Mouse (Mus musculus): ENCODE data around the gene Gm28374.

Gene Gm28374

GRCm38 (mm10) chr19:6085417-6085879 is 3.4 kb upstream of the Gm28374 start:
- DNase-seq = peak; percentile 45 to 56

- peak; percentile 98 to 99 for DNase-seq
Measured at GRCm38 (mm10) chr19:6084478-6085248, 2.6 kb upstream of the Gm28374 start, which contains the start of the genes Zfpl1 and Cdca5. Gene Zfpl1 (minus strand): TSS chr19:6084956. Gene Cdca5 (plus strand): TSS chr19:6084983.

GRCm38 (mm10) chr19:6079983-6080480 is 2.0 kb downstream of the Gm28374 start, which contains the start of gene Tmem262:
Gene Tmem262 (plus strand): TSS chr19:6080033.
- no peak for DNase-seq

GRCm38 (mm10) chr19:6076564-6077393 is 5.3 kb downstream of the Gm28374 start, which contains the start of gene Vps51:
Gene Vps51 (minus strand): TSS chr19:6077231.
- DNase-seq = peak; percentile 90 to 92

GRCm38 (mm10) chr19:6073889-6074288 is 8.2 kb downstream of the Gm28374 start:
- DNase-seq = no peak

GRCm38 (mm10) chr19:6071261-6071660 is 10.8 kb downstream of the Gm28374 start:
- peak in 1 of 2 experiments; percentile 25 for DNase-seq

- DNase-seq = peak; percentile 50 to 65
Measured at GRCm38 (mm10) chr19:6070571-6071250, 11.3 kb downstream of the Gm28374 start.

- DNase-seq = no peak
Measured at GRCm38 (mm10) chr19:6069851-6070250, 12.2 kb downstream of the Gm28374 start.

- DNase-seq = peak in 1 of 2 experiments; percentile 53
Measured at GRCm38 (mm10) chr19:6068951-6069350, 13.1 kb downstream of the Gm28374 start.

GRCm38 (mm10) chr19:6067724-6068415 is 14.2 kb downstream of the Gm28374 start, which contains the start of gene Tm7sf2:
Gene Tm7sf2 (minus strand): TSS chr19:6068373.
- DNase-seq = peak; percentile 87 to 91

- peak; percentile 92 to 96 for DNase-seq
Measured at GRCm38 (mm10) chr19:6067011-6067723, 14.9 kb downstream of the Gm28374 start.

- no peak for DNase-seq
Measured at GRCm38 (mm10) chr19:6066571-6066970, 15.5 kb downstream of the Gm28374 start.

GRCm38 (mm10) chr19:6063081-6063480 is 19.0 kb downstream of the Gm28374 start:
- no peak for DNase-seq

GRCm38 (mm10) chr19:6062418-6062817 is 19.6 kb downstream of the Gm28374 start:
- DNase-seq = no peak

GRCm38 (mm10) chr19:6061641-6062302 is 20.3 kb downstream of the Gm28374 start:
- DNase-seq = peak; percentile 58 to 66

GRCm38 (mm10) chr19:6061021-6061533 is 21.0 kb downstream of the Gm28374 start, which contains the start of gene Znhit2:
Gene Znhit2 (plus strand): TSS chr19:6061192.
- peak; percentile 89 to 92 for DNase-seq

GRCm38 (mm10) chr19:6058966-6059365 is 23.1 kb downstream of the Gm28374 start:
- DNase-seq = no peak

- peak in 1 of 2 experiments; percentile 26 for DNase-seq
Measured at GRCm38 (mm10) chr19:6058513-6058912, 23.5 kb downstream of the Gm28374 start.

GRCm38 (mm10) chr19:6057313-6058096 is 24.6 kb downstream of the Gm28374 start, which contains the start of the genes Mrpl49 and Fau:
Gene Mrpl49 (minus strand): TSS chr19:6057785.
Gene Fau (plus strand): TSS chr19:6057844.
- peak; percentile 99 to 100 for DNase-seq

Data from cerebellum, postnatal 14 days (tissue).